Mouse (Mus musculus): ENCODE data around the gene Gm1330.
"Not testable (repeated sequence)": the region's sequence is repeated elsewhere in the genome, so short reads cannot be mapped to it uniquely, and the experiment has no call there.

Gm1330 gene

DNA sequence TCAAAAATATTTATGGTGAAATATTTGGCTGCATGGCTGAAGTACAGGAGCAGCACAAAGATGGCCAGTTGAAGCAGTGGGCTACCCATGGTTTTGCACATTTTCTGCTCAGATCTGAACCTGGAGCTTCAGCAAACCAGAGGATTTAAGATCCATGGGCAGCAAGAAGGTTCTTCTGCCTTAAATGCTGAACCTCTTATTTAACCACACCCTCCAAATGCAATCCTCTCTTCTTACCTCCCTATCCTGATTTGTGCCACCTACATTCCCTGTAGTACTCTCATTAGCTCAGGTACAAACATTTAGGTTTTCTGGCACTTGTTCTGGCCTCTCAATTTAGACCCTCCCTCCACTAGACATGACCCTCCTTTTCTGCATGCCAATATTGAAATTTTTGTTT is at the start of gene Gm1330:
Gene Gm1330 (minus strand): TSS at position 101 of the 400 bp plus-strand sequence.
- DNase-seq (ENCODE audit: low read depth), result no peak

DNA sequence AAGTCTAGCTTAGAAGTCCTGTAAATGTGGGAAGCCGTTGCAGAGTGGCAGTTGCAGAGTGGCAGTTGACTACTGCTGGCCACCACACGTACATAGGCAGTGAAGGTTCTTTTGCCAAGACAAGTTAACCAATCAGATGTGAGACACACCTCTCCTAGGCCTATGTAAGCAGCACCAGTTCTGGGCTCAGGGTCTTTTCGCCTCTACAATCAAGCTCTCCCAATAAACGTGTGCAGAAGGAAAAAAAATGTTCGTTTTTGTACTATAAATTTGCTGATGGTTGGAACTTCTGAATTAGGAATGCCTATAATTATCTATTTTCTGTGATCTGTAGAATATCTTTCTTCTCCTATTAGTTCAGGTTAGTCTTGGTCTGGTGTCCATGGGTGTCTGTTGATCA is 14.1 kb upstream of the Gm1330 start, which contains the start of gene Gm10750:
Gene Gm10750 (minus strand): TSS at position 101 of the 400 bp plus-strand sequence.
- DNase-seq (ENCODE audit: low read depth), result not testable (repeated sequence)

DNA sequence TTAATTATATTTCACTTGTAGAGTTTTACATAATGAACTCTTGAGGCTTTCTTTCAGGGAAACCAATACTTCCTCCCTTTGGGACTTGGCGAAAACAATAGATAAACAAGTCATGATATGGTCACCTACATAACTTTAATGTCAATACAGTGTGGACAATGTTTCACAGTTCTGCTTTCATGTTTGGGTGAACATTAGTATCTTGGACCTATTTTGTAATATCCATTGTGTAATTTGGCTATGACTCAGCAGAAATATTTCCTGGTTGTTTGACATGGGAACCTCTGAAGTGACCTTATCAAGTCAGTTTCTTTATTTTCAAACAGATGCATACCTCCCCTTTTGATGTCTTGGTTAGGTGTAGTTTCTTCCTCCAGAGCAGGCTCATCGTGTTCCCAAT is 1.8 kb upstream of the Gm1330 start:
- no peak for DNase-seq (ENCODE audit: low read depth)

DNA sequence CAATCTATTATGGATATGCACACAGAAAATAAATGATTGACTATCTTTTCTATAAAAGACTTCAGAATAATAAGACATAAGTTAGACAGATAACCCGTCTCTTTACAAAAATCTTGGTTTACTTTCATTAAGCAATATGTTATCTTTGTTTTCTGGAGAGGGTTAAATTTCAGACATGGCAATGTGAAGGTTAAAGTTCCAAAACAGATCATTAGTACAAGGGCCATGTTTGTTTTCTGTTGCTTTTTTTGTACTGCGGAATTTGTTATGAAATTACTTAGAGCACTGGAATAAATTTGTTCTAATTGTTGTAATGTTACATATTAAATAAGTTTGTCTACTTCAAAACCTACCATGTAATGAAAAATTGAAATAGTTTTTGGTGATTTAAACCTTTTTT is 7.9 kb downstream of the Gm1330 start:
- no peak for DNase-seq (ENCODE audit: low read depth)
